Mouse (Mus musculus): ENCODE results near the gene Bcl2a1d. TPM values are rescaled to one million over a fixed set of nuclear protein-coding genes. Genes with fewer than 3 reads are reported as not detected.
"Not testable (repeated sequence)": the region's sequence is repeated elsewhere in the genome, so short reads cannot be mapped to it uniquely, and the experiment has no call there.

Gene Bcl2a1d
- polyA plus RNA-seq, 1 experiment = 13.2 TPM

GRCm38 (mm10) chr9:88709304-88709703 is 22.4 kb downstream of the Bcl2a1d start:
- no peak for TF ChIP-seq POLR2A (IDR thresholded peaks at IDR 0.05; ENCODE audit: control insufficient read depth, extremely low read depth, insufficient read depth, low read length, poor library complexity)
- no peak for TF ChIP-seq CTCF (IDR thresholded peaks at IDR 0.05; ENCODE audit: borderline replicate concordance, control insufficient read depth, extremely low read depth, insufficient read depth, low read length, poor library complexity)
- 92% methylated on average over 6 of the region's 6 CpGs for WGBS
- Histone ChIP-seq H3K27ac (ENCODE audit: control insufficient read depth, insufficient read depth, low read length) (no peak overlapping the region), H3K36me3 (ENCODE audit: control insufficient read depth, insufficient read depth, low read length) (no peaks in the 10 kb centered on the region), H3K4me1 (replicated peaks; ENCODE audit: control insufficient read depth, insufficient read depth, low read length) (no peaks in the 10 kb centered on the region; the same call in 1 of the 2 replicates), H3K4me3 (ENCODE audit: control insufficient read depth, insufficient read depth, low read length) (no peak overlapping the region), H3K27me3 (ENCODE audit: control insufficient read depth, insufficient read depth, low read length) (no peaks in the 10 kb centered on the region)
- no peak for DNase-seq

- DNase-seq = no peak
- 93% methylated on average over 4 of the region's 4 CpGs for WGBS
These were observed 25.0 kb downstream of the Bcl2a1d start for GRCm38 (mm10) chr9:88706700-88707099.

GRCm38 (mm10) chr9:88705157-88705556 is 26.6 kb downstream of the Bcl2a1d start:
- not testable (repeated sequence) for H3K27ac ChIP-seq (ENCODE audit: control insufficient read depth, insufficient read depth, low read length); H3K36me3 ChIP-seq (ENCODE audit: control insufficient read depth, insufficient read depth, low read length); DNase-seq; H3K4me1 ChIP-seq (replicated peaks; ENCODE audit: control insufficient read depth, insufficient read depth, low read length); H3K4me3 ChIP-seq (ENCODE audit: control insufficient read depth, insufficient read depth, low read length); H3K27me3 ChIP-seq (ENCODE audit: control insufficient read depth, insufficient read depth, low read length)
- WGBS = 94% methylated on average over 8 of the region's 8 CpGs

More at GRCm38 (mm10) chr9:88706700-88707099, 25.0 kb downstream of the Bcl2a1d start:
- H3K36me3 ChIP-seq (ENCODE audit: control insufficient read depth, insufficient read depth, low read length) = no peaks in the 10 kb centered on the region
- TF ChIP-seq CTCF (IDR thresholded peaks at IDR 0.05; ENCODE audit: borderline replicate concordance, control insufficient read depth, extremely low read depth, insufficient read depth, low read length, poor library complexity) (no peak), POLR2A (IDR thresholded peaks at IDR 0.05; ENCODE audit: control insufficient read depth, extremely low read depth, insufficient read depth, low read length, poor library complexity) (no peak)
- H3K4me3 ChIP-seq (ENCODE audit: control insufficient read depth, insufficient read depth, low read length) = no peak overlapping the region
- no peak overlapping the region for H3K27ac ChIP-seq (ENCODE audit: control insufficient read depth, insufficient read depth, low read length)
- no peaks in the 10 kb centered on the region; the same call in 1 of the 2 replicates for H3K4me1 ChIP-seq (replicated peaks; ENCODE audit: control insufficient read depth, insufficient read depth, low read length)
- no peaks in the 10 kb centered on the region for H3K27me3 ChIP-seq (ENCODE audit: control insufficient read depth, insufficient read depth, low read length)

GRCm38 (mm10) chr9:88698746-88699145 is 33.0 kb downstream of the Bcl2a1d start:
- 86% methylated on average over 1 of the region's 2 CpGs for WGBS
- H3K27me3 ChIP-seq (ENCODE audit: control insufficient read depth, insufficient read depth, low read length); H3K4me3 ChIP-seq (ENCODE audit: control insufficient read depth, insufficient read depth, low read length); H3K36me3 ChIP-seq (ENCODE audit: control insufficient read depth, insufficient read depth, low read length); H3K27ac ChIP-seq (ENCODE audit: control insufficient read depth, insufficient read depth, low read length); DNase-seq; H3K4me1 ChIP-seq (replicated peaks; ENCODE audit: control insufficient read depth, insufficient read depth, low read length): not testable (repeated sequence)

- 88% methylated on average over 2 of the region's 2 CpGs for WGBS
- H3K27me3 ChIP-seq (ENCODE audit: control insufficient read depth, insufficient read depth, low read length); H3K36me3 ChIP-seq (ENCODE audit: control insufficient read depth, insufficient read depth, low read length); H3K4me3 ChIP-seq (ENCODE audit: control insufficient read depth, insufficient read depth, low read length); H3K4me1 ChIP-seq (replicated peaks; ENCODE audit: control insufficient read depth, insufficient read depth, low read length); H3K27ac ChIP-seq (ENCODE audit: control insufficient read depth, insufficient read depth, low read length); DNase-seq: not testable (repeated sequence)
These were observed 40.4 kb downstream of the Bcl2a1d start for GRCm38 (mm10) chr9:88691307-88691706.

GRCm38 (mm10) chr9:88689451-88689850 is 42.3 kb downstream of the Bcl2a1d start:
- not testable (repeated sequence) for H3K36me3 ChIP-seq (ENCODE audit: control insufficient read depth, insufficient read depth, low read length); H3K27me3 ChIP-seq (ENCODE audit: control insufficient read depth, insufficient read depth, low read length); H3K4me3 ChIP-seq (ENCODE audit: control insufficient read depth, insufficient read depth, low read length); H3K4me1 ChIP-seq (replicated peaks; ENCODE audit: control insufficient read depth, insufficient read depth, low read length); DNase-seq; H3K27ac ChIP-seq (ENCODE audit: control insufficient read depth, insufficient read depth, low read length)
- 69% methylated on average over 3 of the region's 3 CpGs for WGBS

GRCm38 (mm10) chr9:88686719-88687118 is 45.0 kb downstream of the Bcl2a1d start:
- DNase-seq; H3K27me3 ChIP-seq (ENCODE audit: control insufficient read depth, insufficient read depth, low read length); H3K36me3 ChIP-seq (ENCODE audit: control insufficient read depth, insufficient read depth, low read length); H3K27ac ChIP-seq (ENCODE audit: control insufficient read depth, insufficient read depth, low read length); H3K4me1 ChIP-seq (replicated peaks; ENCODE audit: control insufficient read depth, insufficient read depth, low read length); H3K4me3 ChIP-seq (ENCODE audit: control insufficient read depth, insufficient read depth, low read length): not testable (repeated sequence)
- 95% methylated on average over 1 of the region's 1 CpGs for WGBS

Other genes starting within 250 kb of the Bcl2a1d start
- 12.4 and 15.9 TPM in 2 replicates for gene Syncrip, start 249.3 kb downstream of the Bcl2a1d start, polyA plus RNA-seq (2012; rRNA removed)
- 6.3 and 8.6 TPM in 2 replicates for gene Zfp949, start 183.9 kb downstream of the Bcl2a1d start, polyA plus RNA-seq (2012; rRNA removed)
- 0.06 and 0.11 TPM in 2 replicates for gene Trim43a, start 151.0 kb downstream of the Bcl2a1d start, polyA plus RNA-seq (2012; rRNA removed)
- 14.7 and 15.2 TPM in 2 replicates for gene Mthfsl, start 11.6 kb downstream of the Bcl2a1d start, polyA plus RNA-seq (2012; rRNA removed)
- not detected in 2 replicates for gene Trim43c, start 107.2 kb upstream of the Bcl2a1d start, polyA plus RNA-seq (2012; rRNA removed)
- gene Bcl2a1a, start 225.0 kb upstream of the Bcl2a1d start, polyA plus RNA-seq (2012; rRNA removed) = 5.3 and 6.9 TPM in 2 replicates